Mouse (Mus musculus) kidney, adult 18-20 months (tissue): ENCODE results near the gene Lpcat3.

ENCODE experiments used
- DNase-seq: peaks from one replicate; pipeline ENCODE4 v3.0.0; 2021

The Lpcat3 gene

GRCm38 (mm10) chr6:124706061-124706627 lies 43.3 kb downstream of the Lpcat3 start:
- DNase-seq = no peak

- no peak for DNase-seq
Measured at GRCm38 (mm10) chr6:124708289-124708889, 45.6 kb downstream of the Lpcat3 start.

GRCm38 (mm10) chr6:124711824-124712782 lies 49.3 kb downstream of the Lpcat3 start, which contains the start of the genes Emg1 and Phb2:
Emg1 (minus strand) TSS chr6:124712178.
Phb2 (plus strand) TSS chr6:124712336.
- peak; percentile 99 for DNase-seq

- no peak for DNase-seq
Measured at GRCm38 (mm10) chr6:124712918-124713317, 50.1 kb downstream of the Lpcat3 start.

- peak; percentile 59 for DNase-seq
Measured at GRCm38 (mm10) chr6:124716864-124717490, 54.1 kb downstream of the Lpcat3 start.

GRCm38 (mm10) chr6:124717968-124718367 lies 55.1 kb downstream of the Lpcat3 start:
- DNase-seq = no peak

GRCm38 (mm10) chr6:124718703-124719102 lies 55.9 kb downstream of the Lpcat3 start:
- peak; percentile 53 for DNase-seq

- no peak for DNase-seq
Measured at GRCm38 (mm10) chr6:124719354-124719978, 56.6 kb downstream of the Lpcat3 start.

GRCm38 (mm10) chr6:124720904-124721303 lies 58.1 kb downstream of the Lpcat3 start:
- no peak for DNase-seq

GRCm38 (mm10) chr6:124722876-124723473 lies 60.1 kb downstream of the Lpcat3 start:
- DNase-seq = no peak

GRCm38 (mm10) chr6:124723541-124723940 lies 60.7 kb downstream of the Lpcat3 start:
- no peak for DNase-seq

- no peak for DNase-seq
Measured at GRCm38 (mm10) chr6:124724472-124724871, 61.6 kb downstream of the Lpcat3 start.

GRCm38 (mm10) chr6:124728621-124729020 lies 65.8 kb downstream of the Lpcat3 start:
- DNase-seq = no peak

- DNase-seq = no peak
Measured at GRCm38 (mm10) chr6:124729850-124730705, 67.3 kb downstream of the Lpcat3 start.

- no peak for DNase-seq
Measured at GRCm38 (mm10) chr6:124731038-124731437, 68.2 kb downstream of the Lpcat3 start.

- DNase-seq = no peak
Measured at GRCm38 (mm10) chr6:124732476-124733370, 69.9 kb downstream of the Lpcat3 start.

GRCm38 (mm10) chr6:124734417-124734816 lies 71.6 kb downstream of the Lpcat3 start:
- no peak for DNase-seq

GRCm38 (mm10) chr6:124737040-124737439 lies 74.2 kb downstream of the Lpcat3 start:
- DNase-seq = no peak

- peak; percentile 87 for DNase-seq
Measured at GRCm38 (mm10) chr6:124738511-124739023, 75.7 kb downstream of the Lpcat3 start, which contains the start of gene Ptpn6. Ptpn6 (minus strand) TSS chr6:124738714.
